Mouse (Mus musculus) kidney, adult 11 months (tissue): ENCODE data around the gene Ptov1.

Experiments
- DNase-seq: peaks from one replicate; pipeline ENCODE4 v3.0.0; 2022

Gene Ptov1

DNA sequence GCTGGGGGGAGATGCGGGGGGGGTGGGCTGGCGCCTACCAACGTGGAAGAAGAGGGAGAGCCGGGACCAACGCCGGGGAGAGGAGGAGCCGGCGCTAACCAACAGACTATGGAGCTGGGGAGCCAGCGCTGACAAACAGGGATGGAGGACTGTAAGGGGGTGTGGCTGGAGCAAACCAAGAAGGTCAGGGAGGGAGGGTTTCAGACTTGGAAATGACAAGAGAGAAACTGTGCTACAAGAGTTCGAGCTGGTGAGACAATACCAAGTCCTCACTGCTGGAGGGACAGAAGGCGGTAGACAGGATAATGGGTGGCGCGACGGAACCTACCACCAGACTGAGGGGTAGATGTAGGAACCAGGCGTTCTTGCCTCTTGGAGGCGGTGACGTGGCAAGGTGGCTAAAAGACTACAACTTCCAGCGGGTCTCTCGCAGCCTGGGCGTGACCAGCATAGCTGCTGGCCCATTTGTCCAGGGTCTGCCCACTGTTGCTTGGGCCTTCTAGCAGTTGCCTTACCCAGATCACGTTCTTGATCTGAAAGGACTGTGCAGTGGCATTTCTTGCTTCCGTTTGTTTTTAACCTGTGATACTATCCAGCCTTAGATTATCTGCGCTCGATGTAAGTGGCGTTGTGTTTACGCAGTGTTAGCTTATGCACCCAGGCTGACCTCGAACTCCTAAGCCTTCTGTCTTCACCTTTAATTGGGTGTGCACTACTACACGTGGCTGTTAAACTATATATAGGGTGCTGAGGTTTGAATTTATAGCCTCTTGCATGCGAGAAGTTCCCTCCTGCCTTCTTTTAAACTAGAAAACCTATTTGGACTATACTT, at the start of gene Ptov1:
TSS of gene Ptov1 (minus strand) at position 92 of the 832 bp plus-strand sequence.
- DNase-seq = peak; percentile 98

- no peak for DNase-seq
Measured at GRCm38 (mm10) chr7:44919127-44919526, 49.5 kb upstream of the Ptov1 start.

DNA sequence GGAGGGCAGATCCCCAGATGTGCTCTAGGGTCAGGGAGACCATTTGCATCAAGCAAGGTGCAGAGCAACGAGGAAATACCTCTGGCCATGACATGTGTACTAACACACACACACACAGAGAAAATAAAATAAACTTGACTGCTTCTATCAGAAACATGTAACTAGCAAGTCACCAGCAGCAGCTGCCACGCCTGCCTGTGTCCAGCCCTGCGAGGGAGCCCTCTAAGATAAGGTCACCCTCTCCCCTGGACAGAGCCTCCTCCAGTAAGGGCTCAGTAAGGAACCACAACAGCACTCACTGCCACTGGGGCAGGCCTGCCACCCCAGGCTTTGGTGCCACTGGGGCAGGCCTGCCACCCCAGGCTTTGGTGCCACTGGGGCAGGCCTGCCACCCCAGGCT, 48.6 kb upstream of the Ptov1 start:
- no peak for DNase-seq

- no peak for DNase-seq
Measured at GRCm38 (mm10) chr7:44916881-44917280, 47.3 kb upstream of the Ptov1 start.

DNA sequence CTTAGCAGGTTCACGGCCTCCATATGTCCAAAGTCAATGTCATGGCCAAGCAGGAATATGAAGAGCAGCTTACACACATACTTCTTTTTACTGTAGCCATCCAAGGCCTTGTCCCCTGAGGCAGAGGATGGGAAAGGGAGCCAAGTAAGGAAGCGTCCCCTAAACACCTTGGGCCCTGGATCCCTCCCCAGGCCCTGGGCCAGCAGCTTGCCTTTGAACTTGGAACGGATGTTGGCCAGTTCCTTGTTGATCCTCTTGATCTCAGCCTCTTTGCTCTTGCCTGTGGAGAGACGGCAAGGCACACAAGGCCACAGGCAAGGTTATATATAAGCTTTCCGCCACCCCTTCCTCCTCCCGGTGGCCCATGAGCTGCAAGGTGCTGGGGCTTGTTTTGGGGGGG, 46.6 kb upstream of the Ptov1 start:
- no peak for DNase-seq

DNA sequence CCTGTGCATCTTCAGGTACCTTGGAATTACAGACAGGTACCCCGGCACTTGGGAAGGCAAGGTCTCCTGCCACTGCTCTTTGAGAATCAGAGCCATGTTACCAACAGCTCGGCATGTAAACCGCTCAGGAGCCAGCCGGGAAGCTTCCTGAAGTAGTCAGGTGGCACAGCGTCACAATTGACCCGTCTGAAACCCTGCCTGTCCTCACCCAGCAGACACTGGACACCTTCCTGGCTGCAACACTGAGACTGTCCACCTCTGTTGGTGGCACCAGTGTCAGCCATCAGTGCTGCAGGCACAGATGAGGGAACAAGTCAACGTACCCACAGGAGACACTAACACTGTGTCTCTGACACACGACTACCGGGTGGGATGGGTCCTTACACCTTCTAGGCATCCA, 45.7 kb upstream of the Ptov1 start:
- DNase-seq = no peak

GRCm38 (mm10) chr7:44914396-44914795, 44.8 kb upstream of the Ptov1 start:
- DNase-seq = no peak

GRCm38 (mm10) chr7:44908706-44909476, 39.3 kb upstream of the Ptov1 start:
- DNase-seq = no peak

- DNase-seq = no peak
Measured at GRCm38 (mm10) chr7:44905430-44905829, 35.8 kb upstream of the Ptov1 start.

DNA sequence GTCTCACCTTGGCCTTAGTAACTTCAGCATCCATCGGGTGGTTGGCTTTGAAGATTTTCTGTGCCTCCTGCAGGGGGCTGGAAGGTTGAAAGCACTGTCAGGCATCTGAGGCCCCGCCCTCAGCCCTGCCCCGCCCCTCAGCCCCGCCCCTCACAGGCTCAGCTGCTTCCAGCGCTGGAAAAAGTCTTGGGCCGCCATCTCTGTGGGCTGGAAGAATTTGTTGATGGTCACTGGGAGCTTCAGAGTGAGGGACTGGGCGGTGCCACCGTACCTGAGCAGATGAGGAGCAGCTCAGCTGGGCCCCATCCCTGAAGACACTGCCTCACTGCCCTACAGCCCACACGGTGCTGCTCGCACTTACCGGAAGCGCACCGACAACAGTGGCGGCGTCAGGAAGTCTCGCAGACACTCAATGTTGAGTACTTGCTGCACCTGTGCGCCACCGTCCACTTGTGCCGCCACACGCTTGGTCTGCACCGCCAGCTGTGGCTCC, 31.7 kb upstream of the Ptov1 start:
- DNase-seq = no peak

- no peak for DNase-seq
Measured at GRCm38 (mm10) chr7:44900632-44901031, 31.0 kb upstream of the Ptov1 start.

DNA sequence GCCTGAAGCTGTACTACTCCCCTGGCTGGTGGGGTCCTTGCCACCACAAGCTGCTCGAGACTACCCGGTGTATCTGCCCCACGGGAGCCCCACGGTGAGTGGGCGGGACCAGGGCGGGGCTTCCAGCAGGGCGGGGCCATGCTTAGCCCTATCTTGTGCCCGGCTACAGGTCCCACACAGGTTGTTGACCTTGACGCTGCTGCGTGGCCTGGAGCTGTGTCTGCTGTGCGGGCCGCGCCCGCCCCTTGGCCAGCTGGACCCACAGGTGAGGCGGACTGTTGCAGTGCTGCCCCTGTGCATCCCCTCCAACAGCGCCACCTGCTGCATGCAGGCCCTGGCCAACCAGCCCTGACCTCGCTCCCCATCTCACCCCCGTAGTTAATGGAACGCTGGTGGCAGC, 29.0 kb upstream of the Ptov1 start:
- peak; percentile 72 for DNase-seq

- DNase-seq = no peak
Measured at GRCm38 (mm10) chr7:44896499-44896898, 26.9 kb upstream of the Ptov1 start.

DNA sequence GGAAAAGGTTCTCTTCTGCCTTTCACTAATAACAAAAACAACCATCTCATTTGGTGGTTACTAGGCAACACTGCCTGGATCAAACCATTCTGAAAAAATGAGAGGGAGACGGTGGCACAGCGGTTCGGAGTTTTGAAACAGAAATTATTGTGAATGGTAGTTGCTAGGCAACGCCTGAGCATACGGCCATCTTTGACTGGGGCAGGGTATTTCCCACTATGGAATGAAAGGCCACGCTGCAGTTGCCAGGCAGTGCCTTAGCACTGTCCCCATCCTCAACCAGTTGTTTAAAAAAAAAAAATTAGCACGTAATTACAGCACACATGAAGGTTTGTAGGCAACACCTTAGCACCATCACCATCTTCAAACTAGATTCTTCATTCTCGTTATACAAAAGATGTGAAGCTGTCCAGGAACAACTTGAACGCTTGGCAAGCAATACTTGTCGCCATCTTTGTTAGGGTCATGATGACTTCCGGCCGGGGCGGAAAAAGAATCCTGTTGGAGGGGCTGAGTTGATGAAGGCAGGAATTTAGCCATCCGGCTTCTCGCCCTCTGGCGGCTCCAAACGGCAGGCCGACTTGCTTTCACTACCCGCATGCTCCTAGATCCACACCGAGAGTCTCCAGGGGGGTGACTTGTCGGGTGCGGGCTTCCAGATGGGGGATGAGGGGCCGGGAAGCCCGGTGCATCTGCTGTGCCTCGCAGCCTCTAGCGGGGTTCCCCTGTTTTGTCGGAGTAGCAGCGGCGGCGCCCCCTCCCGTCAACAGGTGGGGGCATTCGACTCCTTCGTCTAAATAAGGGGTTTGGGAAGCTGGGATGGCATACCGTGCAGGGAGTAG, 26.2 kb upstream of the Ptov1 start, which contains the start of gene Fuz:
TSS of gene Fuz (plus strand) at position 487 of the 842 bp plus-strand sequence.
- peak; percentile 92 for DNase-seq

GRCm38 (mm10) chr7:44895206-44895592, 25.6 kb upstream of the Ptov1 start:
- DNase-seq = no peak

DNA sequence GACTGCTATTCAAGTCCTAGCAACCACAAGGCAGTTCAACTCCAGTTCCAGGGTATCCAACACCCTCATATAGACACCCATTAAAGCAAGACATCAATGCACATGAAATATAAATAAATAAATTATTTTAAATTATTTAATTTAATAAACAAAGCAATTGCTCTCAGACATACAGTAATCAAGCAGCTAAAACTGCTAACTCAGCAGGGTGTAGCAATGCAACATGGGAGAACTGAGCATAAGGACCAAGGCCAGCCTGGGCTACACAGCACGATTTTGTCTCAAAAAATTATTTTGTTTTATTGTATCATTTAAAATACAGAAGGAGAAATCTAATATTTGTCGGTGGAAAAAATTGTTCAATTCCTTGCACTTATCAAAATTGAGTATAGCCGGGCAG, 24.6 kb upstream of the Ptov1 start:
- no peak for DNase-seq

DNA sequence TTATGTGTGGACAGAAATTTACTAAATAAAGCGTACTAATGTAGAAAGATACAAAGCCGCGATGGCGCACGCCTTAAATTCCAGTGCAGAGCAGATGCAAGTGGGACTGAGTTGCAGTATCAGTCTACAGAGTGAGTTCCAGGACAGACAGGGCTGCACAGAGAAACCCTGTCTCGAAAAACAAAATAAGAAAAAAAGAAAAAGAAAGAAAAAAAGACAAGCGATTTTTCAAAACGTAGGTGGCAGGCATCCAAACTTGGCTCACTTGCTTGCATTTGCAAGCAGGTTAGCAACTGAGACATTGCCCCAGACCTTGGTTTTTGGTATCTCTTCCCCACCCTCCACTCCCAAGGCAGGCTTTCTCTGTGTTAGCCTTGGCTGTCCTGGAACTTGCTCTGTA, 23.6 kb upstream of the Ptov1 start:
- DNase-seq = no peak

DNA sequence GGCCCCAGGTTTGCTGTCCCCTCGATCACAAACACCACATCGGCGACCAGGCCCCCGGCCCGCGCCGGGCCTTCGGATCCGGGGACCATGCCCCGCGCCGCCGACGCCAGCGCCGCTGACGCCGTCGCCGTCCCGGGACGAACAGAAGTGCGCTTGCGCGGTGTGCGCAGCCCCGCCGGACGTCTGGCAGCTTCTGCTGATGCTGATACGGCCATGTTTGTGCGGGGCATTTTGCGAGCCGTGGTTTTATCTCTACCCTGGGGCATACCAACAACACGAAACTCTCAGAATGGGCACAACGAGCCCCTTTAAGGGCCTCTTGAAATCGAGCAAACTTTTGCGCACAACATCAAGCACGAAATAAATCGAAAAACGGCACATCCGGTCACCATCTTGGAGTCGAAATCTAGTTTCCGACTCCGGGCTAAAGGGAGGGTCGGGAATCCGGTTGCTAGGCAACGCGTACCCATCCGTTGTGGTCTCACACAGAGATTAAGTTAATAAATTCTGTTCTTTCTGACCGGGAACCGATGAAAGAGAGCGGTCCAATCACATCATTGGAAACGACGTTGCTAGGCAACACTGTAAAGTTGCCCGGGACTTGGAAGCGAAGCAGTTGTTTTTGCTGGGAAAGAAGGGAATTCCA, 22.8 kb upstream of the Ptov1 start, which contains the start of gene Med25:
TSS of gene Med25 (minus strand) at position 437 of the 646 bp plus-strand sequence.
- peak; percentile 97 for DNase-seq

DNA sequence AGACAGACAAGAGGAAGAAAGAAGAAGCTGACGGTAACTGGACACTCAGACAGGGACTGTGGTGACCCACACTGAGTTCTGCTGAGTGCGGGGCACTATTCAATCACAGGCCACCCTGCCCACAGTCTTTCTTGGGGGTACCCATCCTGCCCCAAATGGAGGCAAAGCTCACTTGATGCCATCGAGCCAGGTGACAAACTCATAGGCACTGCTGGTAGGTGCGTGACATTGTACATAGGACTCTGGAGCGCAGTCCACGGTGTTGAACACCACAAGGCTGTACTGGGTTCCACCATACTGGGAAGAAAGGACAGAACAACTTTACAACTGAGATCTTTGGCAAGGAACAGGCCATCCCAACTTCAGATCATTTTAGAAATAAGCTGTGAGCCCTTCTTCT, 22.0 kb upstream of the Ptov1 start:
- no peak for DNase-seq

DNA sequence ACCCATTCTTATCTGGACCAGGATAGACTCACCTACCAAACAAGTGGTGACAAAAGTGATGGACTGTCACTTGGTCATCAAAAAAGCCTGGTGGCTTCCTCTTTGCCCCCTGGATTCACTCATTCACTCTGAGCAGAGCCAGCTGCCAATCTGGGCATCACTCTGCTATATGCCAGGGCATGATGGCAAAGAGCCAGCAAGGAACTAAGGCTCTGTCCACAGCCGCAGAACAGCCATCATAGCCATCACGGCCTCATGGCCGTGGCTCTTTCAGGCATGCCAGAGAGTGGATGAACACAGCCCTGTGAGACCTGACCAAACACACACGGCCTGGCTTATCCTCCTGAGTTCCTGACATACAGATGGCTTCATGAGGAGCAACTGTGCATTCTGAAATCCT, 21.1 kb upstream of the Ptov1 start:
- no peak for DNase-seq

DNA sequence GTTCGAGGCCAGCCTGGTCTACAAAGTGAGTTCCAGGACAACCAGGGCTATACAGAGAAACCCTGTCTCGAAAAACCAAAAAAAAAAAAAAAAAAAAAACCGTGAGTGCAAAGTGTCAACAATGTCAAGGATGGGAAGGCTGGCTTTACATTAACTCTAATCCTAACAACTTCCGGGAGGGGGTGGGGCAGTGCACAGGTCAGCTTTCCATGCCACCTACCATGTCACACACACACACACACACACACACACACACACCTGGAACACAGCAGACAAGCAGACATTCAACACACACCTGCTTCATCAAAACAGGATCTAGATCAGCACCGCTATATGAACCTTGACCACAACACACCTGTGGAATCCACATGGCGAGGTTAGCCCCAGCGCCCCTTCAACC, 20.6 kb upstream of the Ptov1 start:
- DNase-seq = no peak
